Mouse (Mus musculus) erythroblast, embryonic 14.5 days (primary cell): ENCODE data around the gene Apobec1.

Experiments used
- GATA1 ChIP-seq: IDR thresholded peaks from 2 replicates; pipeline ENCODE4 v1.6.1; 2012; ENCODE audit warnings: low read length, inconsistent platforms, mixed read lengths
- TAL1 ChIP-seq: IDR thresholded peaks from 3 replicates; pipeline ENCODE4 v1.6.1; 2012; ENCODE audit warnings: low read length, inconsistent platforms, mixed read lengths

- TF ChIP-seq GATA1 (no peak), TAL1 (no peak)
Measured at GRCm38 (mm10) chr6:122650398-122650980, 48.2 kb upstream of the Apobec1 start.
